12 mouse cellular contexts compared by ENCODE assay signal in the genomic region with DNA sequence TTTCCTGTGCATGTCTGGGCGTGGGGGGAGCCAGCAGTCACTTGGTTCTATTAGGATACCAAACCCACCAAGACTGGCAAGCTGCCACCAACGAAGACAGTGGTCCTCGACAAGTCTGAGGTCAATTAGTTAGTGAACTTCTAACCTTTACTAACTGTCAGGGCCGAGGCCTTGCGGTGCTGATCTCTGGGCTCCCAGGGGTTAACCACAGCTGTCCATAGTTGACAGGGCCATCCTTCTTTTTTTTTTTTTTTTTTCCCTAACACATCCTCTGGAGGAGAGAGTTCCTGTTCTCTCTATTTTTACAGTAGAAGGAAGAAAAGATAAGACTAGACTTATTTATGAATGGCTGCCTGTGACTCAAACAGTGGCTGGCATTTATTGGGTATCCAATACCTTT.
"Had no signal": no experiment of that assay in that cellular context is flagged by ENCODE, and none has a peak within 500 bp of the region (broad histone marks: within the 10 kb centered on the region; RNA-seq: fewer than 3 reads in every experiment).

No protein-coding gene starts in this region.

- H3K27ac ChIP-seq: intestine, embryonic 15.5 days; kidney, embryonic 15.5 days; layer of hippocampus, adult 2 months; limb, embryonic 15.5 days; liver, embryonic 12.5 days; midbrain, embryonic 12.5 days; neural tube, embryonic 12.5 days; stomach, postnatal 0 days had no signal

- H3K36me3 ChIP-seq: intestine, embryonic 15.5 days; kidney, embryonic 15.5 days; limb, embryonic 15.5 days; liver, embryonic 12.5 days; midbrain, embryonic 12.5 days; neural tube, embryonic 12.5 days had no signal

- H3K9ac ChIP-seq: intestine, embryonic 15.5 days; kidney, embryonic 15.5 days; limb, embryonic 15.5 days; liver, embryonic 12.5 days; midbrain, embryonic 12.5 days; neural tube, embryonic 12.5 days had no signal

- ATAC-seq: intestine, embryonic 15.5 days; liver, embryonic 12.5 days; lung, postnatal 0 days had no signal

- H3K27me3 ChIP-seq: intestine, embryonic 15.5 days; kidney, embryonic 15.5 days; limb, embryonic 15.5 days; liver, embryonic 12.5 days; midbrain, embryonic 12.5 days; neural tube, embryonic 12.5 days had no signal

- H3K4me3 ChIP-seq: intestine, embryonic 15.5 days; kidney, embryonic 15.5 days; layer of hippocampus, adult 2 months; limb, embryonic 15.5 days; liver, embryonic 12.5 days; midbrain, embryonic 12.5 days; neural tube, embryonic 12.5 days had no signal

- H3K9me3 ChIP-seq: intestine, embryonic 15.5 days; kidney, embryonic 15.5 days; limb, embryonic 15.5 days; liver, embryonic 12.5 days; midbrain, embryonic 12.5 days; neural tube, embryonic 12.5 days had no signal

- H3K4me2 ChIP-seq: intestine, embryonic 15.5 days; kidney, embryonic 15.5 days; limb, embryonic 15.5 days; liver, embryonic 12.5 days; midbrain, embryonic 12.5 days; neural tube, embryonic 12.5 days had no signal

- H3K4me1 ChIP-seq: intestine, embryonic 15.5 days; limb, embryonic 15.5 days; liver, embryonic 12.5 days; neural tube, embryonic 12.5 days had no signal

- DNase-seq: kidney, adult 2 months; kidney, postnatal 36 days; thymus, postnatal 4 days had no signal
